Mouse (Mus musculus) NIH3T3 (cell line): ENCODE data around the gene Txndc11.
"Not testable (repeated sequence)": the region's sequence is repeated elsewhere in the genome, so short reads cannot be mapped to it uniquely, and the experiment has no call there.

Source experiments
- DNase-seq: peaks from one replicate; pipeline ENCODE4 v3.0.0-alpha.2; 2012; ENCODE audit warnings: low read depth

The Txndc11 gene

GRCm38 (mm10) chr16:11134348-11135344, at the start of gene Txndc11:
Gene Txndc11, minus strand, starts transcription at chr16:11134650.
- peak; percentile 99 for DNase-seq

GRCm38 (mm10) chr16:11177404-11177803, 43.0 kb upstream of the Txndc11 start:
- DNase-seq: no peak

GRCm38 (mm10) chr16:11176884-11177244, 42.4 kb upstream of the Txndc11 start:
- DNase-seq: no peak

- DNase-seq: peak; percentile 96
Observed at GRCm38 (mm10) chr16:11176208-11176883, 41.9 kb upstream of the Txndc11 start, which contains the start of gene Zc3h7a. Gene Zc3h7a, minus strand, starts transcription at chr16:11176393.

GRCm38 (mm10) chr16:11175489-11176207, 41.2 kb upstream of the Txndc11 start:
- peak; percentile 81 for DNase-seq

GRCm38 (mm10) chr16:11175100-11175488, 40.6 kb upstream of the Txndc11 start:
- DNase-seq: peak; percentile 36

GRCm38 (mm10) chr16:11174671-11175081, 40.2 kb upstream of the Txndc11 start:
- peak; percentile 78 for DNase-seq

GRCm38 (mm10) chr16:11171679-11172078, 37.2 kb upstream of the Txndc11 start:
- DNase-seq: no peak

GRCm38 (mm10) chr16:11166431-11166830, 32.0 kb upstream of the Txndc11 start:
- no peak for DNase-seq

- DNase-seq: no peak
Observed at GRCm38 (mm10) chr16:11164695-11165255, 30.3 kb upstream of the Txndc11 start.

GRCm38 (mm10) chr16:11157721-11158120, 23.3 kb upstream of the Txndc11 start:
- DNase-seq: not testable (repeated sequence)

- DNase-seq: no peak
Observed at GRCm38 (mm10) chr16:11154500-11154899, 20.1 kb upstream of the Txndc11 start.

GRCm38 (mm10) chr16:11143706-11144483, 9.4 kb upstream of the Txndc11 start:
- DNase-seq: not testable (repeated sequence)

- peak; percentile 32 for DNase-seq
Observed at GRCm38 (mm10) chr16:11133476-11134347, 738 bp downstream of the Txndc11 start.

GRCm38 (mm10) chr16:11132839-11133238, 1.6 kb downstream of the Txndc11 start:
- DNase-seq: peak; percentile 25

GRCm38 (mm10) chr16:11128301-11128700, 6.1 kb downstream of the Txndc11 start:
- DNase-seq: no peak

- no peak for DNase-seq
Observed at GRCm38 (mm10) chr16:11125371-11125770, 9.1 kb downstream of the Txndc11 start.

GRCm38 (mm10) chr16:11124110-11124509, 10.3 kb downstream of the Txndc11 start:
- DNase-seq: no peak

GRCm38 (mm10) chr16:11122625-11123024, 11.8 kb downstream of the Txndc11 start:
- DNase-seq: no peak

- peak; percentile 57 for DNase-seq
Observed at GRCm38 (mm10) chr16:11109198-11109740, 25.2 kb downstream of the Txndc11 start.
